Mouse (Mus musculus) testis, postnatal 14 days (tissue): ENCODE measurements at regions not wholly inside any gene's neighbourhood (a gene's known extent, or its start where the extent isn't known, plus 50 kb on each side); places are given as distances from the start of the nearest gene placed in this dataset.

Source experiments
- DNase-seq: peaks from one replicate; pipeline ENCODE4 v3.0.0; 2021; ENCODE audit warnings: low spot score

DNA sequence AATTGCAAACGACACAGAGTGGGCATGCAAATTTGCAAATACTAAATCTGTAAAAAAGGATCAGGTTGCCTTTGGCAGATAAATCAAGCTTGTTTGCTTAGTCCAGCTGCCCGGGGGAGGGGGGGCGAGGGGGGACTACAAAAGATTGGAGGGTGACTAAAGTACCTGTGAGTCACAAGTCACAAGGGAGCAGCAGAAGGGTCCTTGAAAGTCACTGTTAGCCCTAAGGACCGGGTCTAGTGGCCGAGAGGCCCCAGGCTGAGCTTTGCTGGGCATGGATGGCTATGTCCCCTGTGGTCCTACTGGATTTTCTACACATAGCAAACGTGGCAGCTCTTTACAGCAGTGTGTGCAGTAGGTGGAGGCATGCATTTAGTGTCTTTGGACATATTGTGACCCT is 118.4 kb upstream of the Pitx1 start:
- no peak for DNase-seq

DNA sequence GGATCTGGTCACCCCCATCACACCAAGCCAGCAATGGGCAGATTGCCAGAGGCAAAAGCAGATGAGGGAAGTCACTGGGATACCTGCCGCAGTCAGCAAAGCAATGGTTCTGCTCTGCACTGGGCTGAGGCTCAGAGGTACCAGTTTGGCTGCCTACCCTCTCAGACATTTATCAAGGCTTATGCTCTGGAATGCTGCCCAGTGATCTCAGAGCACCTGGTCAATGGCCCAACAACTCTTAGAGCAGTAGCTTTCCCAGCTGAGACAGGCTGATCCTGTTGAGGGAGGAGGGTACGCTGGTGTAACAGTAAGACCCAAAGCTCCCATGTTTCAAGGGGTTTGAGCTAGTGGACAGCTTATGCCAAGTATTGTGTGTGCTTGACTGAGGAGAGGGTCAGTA is 117.4 kb upstream of the Pitx1 start:
- no peak for DNase-seq

DNA sequence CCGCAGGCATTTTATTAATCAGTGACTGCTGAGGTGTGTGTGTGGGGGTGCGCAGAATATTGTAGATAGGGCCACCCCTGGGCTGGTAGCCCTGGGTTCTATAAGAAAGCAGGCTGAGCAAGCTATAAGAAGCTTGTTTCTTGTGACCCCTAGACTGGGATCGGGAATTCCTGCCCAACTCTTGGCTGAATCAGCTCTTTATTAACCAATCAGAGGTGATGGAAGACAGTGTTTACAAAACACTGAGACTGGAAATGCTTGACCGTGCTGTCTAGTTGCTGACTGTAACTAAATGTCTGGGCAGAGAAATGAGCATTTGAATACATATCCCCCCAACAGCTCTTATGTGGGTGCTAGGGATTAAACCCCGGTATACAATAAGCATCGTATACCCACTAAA is 114.8 kb upstream of the Pitx1 start:
- no peak for DNase-seq

DNA sequence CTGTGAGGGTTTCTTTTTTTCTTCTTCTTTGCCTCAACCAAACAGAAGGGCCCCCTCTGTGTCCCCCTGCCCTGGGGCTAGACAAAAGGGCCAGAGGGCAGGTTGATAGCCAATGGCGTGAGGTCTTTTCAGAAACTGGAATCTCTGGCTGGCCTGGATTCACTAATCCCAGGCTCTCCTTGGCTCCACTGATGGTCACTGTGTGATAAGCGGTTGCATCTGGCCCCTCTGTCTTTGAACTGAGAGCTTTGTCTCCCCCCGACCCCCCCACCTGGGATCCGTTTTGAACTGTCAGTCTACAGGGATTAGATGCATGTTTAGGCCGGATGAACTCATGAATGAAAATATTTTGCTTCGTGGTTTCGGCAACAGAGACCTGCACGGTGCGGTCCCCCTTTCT is 112.6 kb upstream of the Pitx1 start:
- no peak for DNase-seq

DNA sequence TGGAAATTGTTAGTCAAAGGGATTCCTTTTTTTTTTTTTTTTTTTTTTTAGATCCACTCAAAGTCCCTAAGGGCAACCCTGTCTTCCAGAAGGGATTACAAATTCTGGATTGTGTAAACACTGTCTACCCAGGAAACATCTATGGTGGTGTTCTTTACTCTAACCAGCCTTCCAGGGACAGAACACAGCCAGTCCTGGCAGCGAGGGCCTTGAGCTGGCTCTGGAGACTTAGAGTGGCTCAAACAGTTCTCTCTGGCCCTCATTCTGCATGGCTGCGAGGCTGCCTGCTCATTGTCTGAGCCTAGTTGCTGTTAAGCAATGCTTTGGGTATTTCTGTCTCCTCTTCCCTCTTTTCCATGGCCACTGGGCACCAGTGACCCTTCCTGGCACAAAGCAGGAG is 112.2 kb upstream of the Pitx1 start:
- DNase-seq = no peak

DNA sequence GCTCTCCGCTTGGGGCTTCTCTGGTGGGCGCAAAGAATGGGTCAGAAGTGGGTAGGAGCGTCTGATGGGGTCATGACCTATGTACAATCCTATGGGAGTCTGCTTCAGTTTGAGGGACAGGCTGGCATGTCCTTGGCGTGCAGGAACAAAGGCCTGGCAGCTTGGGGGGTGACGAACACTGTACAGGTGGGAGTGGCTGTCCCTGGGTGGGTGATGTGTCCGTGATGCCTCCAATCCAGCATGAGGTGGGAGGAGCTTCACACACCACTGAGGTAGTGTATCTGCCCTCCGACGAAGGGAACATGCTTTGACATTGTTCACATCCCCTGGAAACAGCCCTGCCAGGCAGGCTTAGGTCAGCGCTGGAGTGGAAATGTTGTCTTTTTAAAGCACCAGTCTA is 101.4 kb upstream of the Pitx1 start:
- DNase-seq = no peak

DNA sequence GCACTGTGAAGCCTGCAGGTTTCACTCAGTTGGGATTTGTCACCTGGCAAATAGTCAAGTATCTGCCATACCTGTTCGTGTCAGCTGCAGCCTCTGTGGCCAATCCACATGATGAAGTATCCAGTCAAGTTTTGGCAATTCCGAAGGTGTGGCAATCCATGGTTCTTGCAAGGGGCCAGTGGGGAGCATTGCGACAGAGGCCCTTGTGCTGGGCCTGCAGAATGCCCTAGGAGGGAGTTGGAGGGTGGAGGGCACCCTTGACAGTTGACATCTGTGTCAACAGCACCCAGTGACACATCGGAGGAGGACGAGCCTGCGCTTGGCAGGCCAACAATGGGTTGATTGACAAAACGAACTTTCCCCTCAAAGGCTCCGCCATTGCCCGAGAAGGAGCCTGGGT is 101.0 kb upstream of the Pitx1 start:
- no peak for DNase-seq

DNA sequence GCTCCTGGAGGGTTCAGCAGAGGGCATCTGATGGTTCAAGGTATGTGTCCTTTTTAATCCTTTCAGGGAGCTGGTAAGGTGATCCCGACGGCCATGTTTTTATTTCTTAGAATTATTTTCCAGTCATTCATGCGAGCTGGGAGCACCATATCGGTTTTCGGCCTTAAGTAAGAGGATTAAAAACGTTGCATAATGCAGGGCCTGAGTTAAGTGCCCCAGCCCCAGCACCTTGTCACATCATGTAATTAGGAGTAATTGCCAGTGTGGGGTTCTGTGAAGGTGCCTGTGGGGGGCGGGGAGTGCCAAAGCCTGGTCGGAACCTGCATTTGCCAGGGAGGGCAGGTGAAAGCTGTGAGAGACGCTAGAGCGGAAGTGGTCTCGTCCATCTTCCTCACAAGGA is 94.6 kb upstream of the Pitx1 start:
- no peak for DNase-seq

DNA sequence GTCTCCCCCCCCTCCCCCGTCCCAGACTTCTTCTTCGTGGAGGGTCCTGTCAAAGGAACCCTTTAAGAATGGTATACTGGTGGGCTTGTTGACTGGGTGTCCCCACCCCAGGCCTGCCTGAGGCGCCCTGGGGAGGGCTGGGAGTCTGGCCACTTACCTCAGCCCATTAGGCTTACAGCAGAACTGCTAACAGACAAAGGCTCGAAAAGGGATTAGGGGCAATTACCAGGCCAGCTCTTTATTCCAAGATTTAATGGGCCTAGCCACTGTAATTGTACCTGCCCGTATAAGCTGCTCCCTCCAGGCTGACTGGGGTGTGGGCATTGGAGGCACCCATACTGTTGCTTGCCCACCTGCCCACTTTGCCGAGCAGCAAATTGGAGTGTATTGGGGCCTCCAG is 93.8 kb upstream of the Pitx1 start:
- DNase-seq = no peak

DNA sequence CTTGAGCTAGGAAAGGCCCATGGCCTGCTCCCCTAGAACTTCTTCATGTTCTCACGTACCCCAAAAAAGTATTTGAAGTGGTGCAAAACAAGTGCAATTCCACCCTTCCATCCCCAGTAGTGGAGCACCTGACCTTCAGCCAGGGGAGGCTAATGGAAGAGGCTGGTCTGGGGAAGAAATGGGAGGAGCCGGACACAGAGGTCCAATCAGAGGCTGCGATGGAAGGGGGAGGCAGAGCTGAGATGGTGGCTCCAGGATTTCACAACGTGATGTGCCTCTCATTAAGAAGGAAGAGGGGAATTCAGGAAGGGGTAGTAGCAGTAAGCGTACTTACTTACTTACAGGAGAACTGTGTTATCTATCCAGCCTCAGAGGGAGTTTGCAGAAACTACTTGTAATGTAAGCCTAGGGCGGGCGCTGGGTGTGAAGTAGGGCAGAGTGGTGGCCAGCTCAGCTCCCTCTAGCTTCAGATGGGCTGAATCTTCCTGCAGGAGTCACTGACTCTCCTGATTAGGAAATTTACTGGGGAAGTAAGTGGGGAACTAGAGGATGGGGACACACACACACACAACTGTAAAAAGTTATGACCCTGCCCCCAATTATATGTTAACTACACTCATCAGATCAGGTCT is 87.6 kb upstream of the Pitx1 start:
- no peak for DNase-seq

DNA sequence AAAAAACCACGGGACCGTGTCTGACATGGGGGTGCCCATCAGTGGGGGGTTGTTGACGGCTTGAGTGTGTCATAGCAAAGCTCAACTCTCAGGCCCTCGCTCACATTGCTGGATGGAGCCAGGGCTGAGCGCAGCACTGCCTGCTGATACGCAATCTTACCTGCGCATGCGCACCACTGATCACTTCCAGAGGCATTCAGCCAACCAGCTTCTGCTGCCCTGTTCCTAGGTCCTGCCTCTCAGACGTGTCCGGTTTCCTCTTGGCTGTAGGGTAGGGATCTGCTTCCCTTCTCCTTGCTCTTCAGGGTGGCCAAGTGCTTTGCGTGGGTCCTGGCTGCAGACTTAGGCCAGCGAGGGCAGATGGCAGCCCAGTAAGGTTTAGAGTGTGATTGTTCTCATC is 81.3 kb upstream of the Pitx1 start:
- no peak for DNase-seq

DNA sequence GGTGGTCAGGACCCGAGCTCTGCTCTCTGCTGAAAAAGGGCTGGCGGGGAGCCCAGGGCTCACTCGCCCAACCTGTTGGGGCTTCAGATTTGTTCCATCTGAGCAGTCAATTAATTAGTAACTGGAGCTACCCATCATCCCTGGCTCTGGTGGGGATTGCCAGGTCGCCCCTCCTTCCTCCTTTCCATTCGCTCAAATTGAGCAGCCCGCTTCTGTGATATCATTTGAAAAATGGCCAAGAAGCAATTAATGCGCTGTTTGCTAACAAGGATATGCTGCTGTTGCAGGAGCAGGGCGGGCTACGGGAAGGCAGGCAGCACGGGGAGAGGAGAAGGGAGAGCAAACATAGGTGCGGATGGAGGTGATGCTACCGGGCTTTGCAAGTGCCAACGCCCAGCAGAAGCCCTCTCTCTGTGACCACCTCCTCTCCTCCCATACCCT is 76.3 kb upstream of the Pitx1 start:
- DNase-seq = peak; percentile 43

DNA sequence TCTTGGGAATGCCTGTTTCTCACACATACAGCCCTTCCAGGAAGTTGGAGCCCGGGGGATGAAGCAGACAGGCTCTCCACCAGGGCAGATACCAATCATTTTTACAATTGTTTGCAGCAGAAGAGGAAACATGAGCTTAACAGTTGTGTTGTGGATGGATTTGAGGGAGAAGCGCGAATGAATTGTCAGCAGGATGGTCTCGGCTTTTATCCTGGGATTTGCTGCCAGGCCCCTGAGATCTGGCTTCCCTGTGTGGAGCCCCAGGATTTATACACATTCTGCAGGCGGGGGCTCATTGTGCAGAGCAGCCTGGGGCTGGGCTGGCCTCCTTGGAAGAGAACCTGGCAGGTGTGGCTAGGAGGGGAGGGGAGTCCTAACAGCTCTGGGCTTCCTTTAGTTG is 73.9 kb upstream of the Pitx1 start:
- DNase-seq = no peak

DNA sequence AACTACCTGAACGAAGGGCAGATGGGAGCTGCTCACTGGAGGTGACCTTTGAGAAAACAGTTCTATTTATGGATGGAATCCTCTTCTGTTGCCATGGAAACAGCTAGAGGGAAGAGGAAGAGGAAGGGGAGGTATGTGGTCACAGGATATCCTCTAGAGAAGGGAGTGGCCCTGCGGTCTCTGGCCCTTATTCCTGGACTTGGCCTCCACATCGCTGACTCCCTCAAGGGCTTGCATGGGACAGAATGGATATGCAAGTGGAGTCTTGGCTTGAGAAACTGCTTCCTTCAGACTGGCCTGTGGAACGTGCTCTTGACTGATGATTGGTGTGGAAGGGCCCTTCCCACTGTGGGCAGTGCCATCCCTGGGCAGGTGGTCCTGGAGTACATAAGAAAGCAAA is 68.9 kb upstream of the Pitx1 start:
- no peak for DNase-seq

DNA sequence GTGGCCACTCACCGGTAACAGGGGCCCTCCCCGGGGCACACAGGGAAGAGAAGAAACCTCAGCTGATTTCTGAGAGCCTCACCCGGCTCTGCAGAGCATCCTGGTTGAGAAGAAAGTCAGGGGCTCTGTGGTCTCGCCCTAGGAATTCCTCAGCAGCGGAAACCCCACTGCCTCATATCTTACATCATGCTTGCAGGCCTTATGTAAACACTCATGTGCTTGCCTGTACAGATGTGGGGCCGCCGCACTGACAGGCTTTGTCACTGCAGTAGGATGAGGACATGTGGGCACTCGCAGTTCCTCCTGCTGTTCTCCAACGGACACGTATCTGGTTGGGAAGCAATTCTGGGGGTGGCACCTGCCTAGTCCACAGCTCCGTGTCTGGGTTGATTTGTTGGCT is 66.3 kb upstream of the Pitx1 start:
- DNase-seq = no peak

DNA sequence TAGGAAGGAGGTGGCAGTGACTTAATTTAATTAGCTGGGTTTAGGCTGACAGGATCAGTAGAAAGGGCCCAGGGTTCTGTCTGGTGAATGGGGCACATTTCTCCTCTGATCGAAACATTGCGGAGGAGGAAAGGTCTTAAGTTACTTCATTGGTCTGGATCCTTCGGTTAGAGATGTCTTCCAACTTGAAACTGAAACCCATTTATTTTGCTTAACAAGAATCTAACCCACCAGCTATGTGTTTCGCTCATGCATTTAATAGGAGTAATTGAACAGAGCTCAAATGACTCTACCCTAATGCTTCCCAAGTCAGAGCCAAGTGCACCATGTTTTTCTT is 64.2 kb upstream of the Pitx1 start:
- DNase-seq = no peak

DNA sequence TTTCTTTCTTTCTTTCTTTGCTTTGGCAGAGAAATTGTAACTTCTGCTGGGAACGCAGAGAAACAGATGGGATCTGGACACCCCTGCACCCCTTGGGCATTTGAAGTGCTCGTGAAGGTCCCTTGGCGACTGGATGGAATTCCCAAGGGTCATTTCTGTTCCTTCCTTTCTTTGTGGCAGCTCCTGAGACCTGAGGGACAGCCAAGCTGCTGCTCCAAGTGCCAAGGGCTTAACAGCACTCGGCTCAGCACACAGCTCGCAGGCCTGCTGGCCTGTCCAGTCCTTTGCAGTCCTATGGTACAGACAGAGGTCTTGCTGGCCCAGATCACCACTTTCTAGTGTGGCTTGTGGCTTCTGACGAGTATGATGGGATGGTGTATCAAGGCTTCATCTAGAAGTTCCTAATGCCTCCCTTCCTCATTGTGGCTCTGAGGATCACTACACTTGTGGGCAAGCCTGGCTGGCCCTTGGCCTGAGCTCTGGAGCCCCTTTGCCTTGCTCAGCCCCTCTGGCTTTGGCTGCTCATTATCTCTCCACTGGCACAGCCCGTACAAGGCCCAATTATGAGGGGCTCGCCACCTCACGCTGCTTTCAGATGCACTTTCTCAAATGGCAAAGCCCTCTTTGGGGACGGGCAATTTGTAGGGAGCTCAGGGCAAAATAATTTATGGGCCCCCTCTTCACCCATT is 63.7 kb upstream of the Pitx1 start:
- DNase-seq = no peak

DNA sequence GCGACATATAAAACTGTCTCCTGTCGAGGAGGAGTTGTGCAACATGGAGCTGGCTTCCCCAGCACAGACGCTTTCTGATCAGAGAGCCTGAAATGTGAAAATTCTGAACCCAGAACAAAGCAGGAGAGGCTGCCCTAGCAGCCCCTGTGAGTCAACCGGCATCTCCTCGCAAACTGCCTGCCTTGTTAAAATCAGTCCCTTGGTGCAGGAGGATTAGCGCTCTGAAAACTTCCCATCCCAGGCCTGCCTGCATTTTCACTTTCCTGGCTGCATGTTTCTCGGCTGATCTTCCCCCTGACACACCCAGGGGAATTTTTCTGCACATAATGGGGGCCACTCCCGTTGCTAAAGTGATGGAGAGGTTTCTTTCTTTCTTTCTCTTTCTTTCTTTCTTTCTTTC is 63.0 kb upstream of the Pitx1 start:
- no peak for DNase-seq

DNA sequence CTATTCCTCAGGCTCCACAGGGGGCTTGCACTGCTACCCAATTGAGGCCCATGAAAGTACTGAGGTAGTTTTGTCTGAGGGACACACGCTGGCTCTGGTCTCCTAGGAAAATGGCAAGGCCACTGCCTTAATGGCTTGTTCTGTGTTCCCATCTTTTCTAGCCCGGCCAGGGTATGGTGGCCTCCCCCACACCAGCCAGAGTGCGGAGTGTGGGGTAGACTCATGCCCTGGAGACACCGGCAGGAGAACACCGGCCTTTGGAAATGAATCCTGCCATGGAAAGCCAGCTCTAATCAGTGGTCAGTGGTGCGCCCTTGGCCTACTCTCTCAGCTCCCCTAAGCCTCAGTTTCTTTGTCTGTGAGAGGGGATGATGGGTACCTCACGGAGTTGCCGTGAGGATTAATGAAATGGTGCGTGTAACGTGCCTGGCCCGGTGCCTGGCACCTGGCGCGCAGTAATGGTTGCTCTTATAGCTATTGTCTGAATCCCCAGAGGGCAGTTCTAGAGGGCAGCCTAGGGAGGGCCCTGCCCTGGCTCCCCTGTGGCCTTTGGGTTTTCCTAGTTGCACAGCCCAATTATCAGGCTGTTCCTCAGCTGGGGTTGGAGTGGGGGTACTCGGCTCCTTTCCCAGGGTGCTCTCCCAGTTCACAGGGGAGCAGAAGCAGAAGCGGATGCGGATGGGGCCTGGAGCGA is 62.4 kb upstream of the Pitx1 start:
- no peak for DNase-seq

DNA sequence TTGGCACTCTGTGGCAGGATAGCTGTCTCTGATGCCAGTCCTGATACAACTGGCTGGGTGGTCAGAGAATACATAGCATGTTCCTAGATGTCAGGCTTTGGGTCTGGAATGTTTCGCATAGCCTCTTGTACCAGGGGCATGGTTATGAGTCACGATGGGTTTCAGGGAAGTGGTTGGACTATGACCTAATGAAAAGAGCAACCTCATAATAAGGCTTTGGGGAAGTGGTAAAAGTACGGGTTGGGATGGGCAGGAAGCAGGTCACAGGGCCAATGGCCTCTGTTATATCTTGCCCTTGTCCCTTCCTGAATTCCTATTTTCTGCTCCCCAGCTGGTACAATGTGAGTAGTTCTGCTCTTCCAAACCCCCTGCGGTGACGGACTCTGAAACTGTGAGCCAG is 59.5 kb upstream of the Pitx1 start:
- no peak for DNase-seq

DNA sequence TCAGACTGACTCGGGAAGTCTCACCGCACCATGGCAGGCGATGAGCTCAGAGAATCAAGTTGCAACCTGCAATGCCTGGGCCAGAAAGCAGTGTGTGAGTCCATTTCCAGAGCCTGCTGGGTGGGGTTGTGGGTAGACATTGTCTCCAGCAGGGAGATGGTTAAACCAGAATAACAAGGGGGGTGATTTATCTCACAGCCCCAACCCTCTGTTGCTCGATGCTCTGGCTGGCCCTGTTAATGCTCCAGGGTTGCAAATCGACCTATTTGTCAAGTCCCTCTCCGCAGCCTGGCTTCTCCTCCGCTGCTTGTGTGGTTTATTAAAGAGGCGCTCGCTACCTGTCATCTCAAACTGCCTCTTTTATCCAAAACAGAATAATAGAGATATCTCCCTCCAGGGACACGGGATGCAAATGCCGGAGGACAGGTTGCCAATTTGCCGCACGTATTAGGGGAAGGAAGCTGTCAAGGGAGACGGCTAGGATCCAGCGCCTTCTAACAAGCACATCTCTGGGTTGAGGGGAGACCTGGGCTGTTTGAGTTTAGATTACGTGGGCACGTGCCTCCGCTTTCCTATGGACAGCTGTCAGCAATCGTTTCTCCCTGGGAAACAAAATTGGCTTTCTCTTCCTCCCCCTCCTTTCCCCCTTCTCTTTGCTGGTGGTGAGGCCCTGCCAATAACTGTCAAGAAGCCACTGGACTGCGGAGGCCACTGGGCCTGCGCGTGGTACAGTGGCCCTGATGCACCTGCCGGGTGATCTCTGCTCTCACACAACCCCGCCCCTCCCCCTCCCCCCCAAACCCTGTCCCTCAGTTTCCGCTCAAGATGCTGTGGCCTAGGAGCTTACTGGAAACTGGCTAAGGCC is 57.4 kb upstream of the Pitx1 start:
- no peak for DNase-seq

DNA sequence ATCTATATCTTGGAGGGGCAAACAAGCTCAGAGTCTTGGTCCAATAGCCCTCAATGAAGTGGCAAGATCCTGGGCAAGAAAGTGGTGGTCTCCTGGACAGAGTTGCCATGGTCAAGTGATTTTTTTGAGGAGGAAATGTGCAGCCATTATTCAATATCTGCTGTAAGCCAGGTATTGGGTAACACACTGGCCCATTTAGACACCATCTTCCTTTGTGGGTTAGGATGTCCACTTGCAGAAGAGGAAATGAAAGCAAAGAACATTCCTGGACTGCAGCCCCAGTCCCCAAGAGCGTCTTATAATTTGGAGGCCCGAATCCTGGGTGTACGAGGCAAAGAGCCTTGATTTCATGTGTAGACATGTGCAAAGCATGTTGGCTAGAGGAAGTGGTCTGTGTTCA is 56.3 kb upstream of the Pitx1 start:
- DNase-seq = no peak
